Mouse (Mus musculus) neural tube, embryonic 13.5 days (tissue): Measurements from ENCODE around the gene Gla. TPM values are rescaled to one million over a fixed set of nuclear protein-coding genes. Genes with fewer than 3 reads are reported as not detected.
"Not testable (repeated sequence)": the region's sequence is repeated elsewhere in the genome, so short reads cannot be mapped to it uniquely, and the experiment has no call there.

ENCODE experiments used
- ATAC-seq: fragments of 200-750 bp; cut with Nextera tagmentation; 2 replicates; pipeline ENCODE4 v1.8.0; 2017; ENCODE audit warnings: low read depth, mild to moderate bottlenecking, moderate TSS enrichment, moderate library complexity
- H3K27ac ChIP-seq: fragments of 300-500 bp; sonication (generic); replicated peaks from 2 replicates; pipeline ENCODE4 v1.5.1; 2015; ENCODE audit warnings: moderate library complexity, mild to moderate bottlenecking, inconsistent platforms
- H3K27me3 ChIP-seq: fragments of 300-500 bp; sonication (generic); 2 replicates; pipeline ENCODE4 v1.6.1; 2015; ENCODE audit warnings: mild to moderate bottlenecking, inconsistent platforms
- H3K36me3 ChIP-seq: fragments of 300-500 bp; sonication (generic); 2 replicates; pipeline ENCODE4 v1.6.1; 2015; ENCODE audit warnings: mild to moderate bottlenecking, inconsistent platforms
- H3K4me1 ChIP-seq: fragments of 300-500 bp; sonication (generic); replicated peaks from 2 replicates; pipeline ENCODE4 v1.6.1; 2015; ENCODE audit warnings: inconsistent platforms
- H3K4me2 ChIP-seq: fragments of 300-500 bp; sonication (generic); 2 replicates; pipeline ENCODE4 v1.6.1; 2015; ENCODE audit warnings: inconsistent platforms, mild to moderate bottlenecking, moderate library complexity
- H3K4me3 ChIP-seq: fragments of 300-500 bp; sonication (generic); 2 replicates; pipeline ENCODE4 v1.5.1; 2015; ENCODE audit warnings: mild to moderate bottlenecking, inconsistent platforms
- H3K9ac ChIP-seq: fragments of 300-500 bp; sonication (generic); 2 replicates; pipeline ENCODE4 v1.6.1; 2015; ENCODE audit warnings: moderate library complexity, mild to moderate bottlenecking, inconsistent platforms
- H3K9me3 ChIP-seq: fragments of 300-500 bp; sonication (generic); 2 replicates; pipeline ENCODE4 v1.6.1; 2016; ENCODE audit warnings: inconsistent platforms
- WGBS: fragments of 180-500 bp; shearing (Covaris S2); methylation state at CpG from one replicate; pipeline ENCODE4 v1.1.7; 2015; 5-methylcytosine and 5-hydroxymethylcytosine counted together
- polyA plus RNA-seq: library from polyadenylated mRNA; unstranded; fragments of >200 nt; fragmentation: Nextera tagmentation; extraction: Ambion mirVana; gene quantifications from 2 replicates; pipeline ENCODE4 v1.2.1, GENCODE M21; 2015

The Gla gene
- polyA plus RNA-seq, 1 experiment from 2014 or later: 4.2 TPM

- no peaks in the 10 kb centered on the region for H3K9me3 ChIP-seq
- no peak overlapping the region for H3K9ac ChIP-seq
- no peaks in the 10 kb centered on the region for H3K27me3 ChIP-seq
- H3K4me2 ChIP-seq: no peak overlapping the region
- H3K36me3 ChIP-seq: no peaks in the 10 kb centered on the region
- no peak for ATAC-seq
- H3K4me1 ChIP-seq: no peaks in the 10 kb centered on the region
- H3K27ac ChIP-seq: no peak overlapping the region
- H3K4me3 ChIP-seq: no peak overlapping the region
- WGBS: 87% methylated on average over 4 of the region's 4 CpGs
Observed at GRCm38 (mm10) chrX:134547330-134547729, 53.6 kb downstream of the Gla start.

- Histone ChIP-seq H3K27me3 (no peaks in the 10 kb centered on the region), H3K4me1 (no peaks in the 10 kb centered on the region; the same call in 1 of the 2 replicates), H3K27ac (0 out of 2 replicates have a peak overlapping the region, but pooled peaks have one; percentile 54), H3K9ac (peak overlapping the region; percentile 58), H3K36me3 (no peaks in the 10 kb centered on the region), H3K9me3 (no peaks in the 10 kb centered on the region), H3K4me3 (peak overlapping the region; percentile 50), H3K4me2 (peak overlapping the region; percentile 67)
- WGBS: 21% methylated on average over 6 of the region's 6 CpGs
- peak; percentile 20; the same call in 1 of the 2 replicates for ATAC-seq
Observed at GRCm38 (mm10) chrX:134541955-134542308, 59.0 kb downstream of the Gla start.

- ATAC-seq: peak; percentile 92
- no peaks in the 10 kb centered on the region; the same call in 1 of the 2 replicates for H3K4me1 ChIP-seq
- H3K4me2 ChIP-seq: peak within 1 kb of the TSS; percentile 67
- H3K9ac ChIP-seq: peak within 1 kb of the TSS; percentile 70
- H3K27me3 ChIP-seq: no peaks in the 10 kb centered on the region
- WGBS: 20% methylated on average over 43 of the region's 61 CpGs
- H3K27ac ChIP-seq: 0 out of 2 replicates have a peak within 1 kb of the TSS, but pooled peaks have one; percentile 54
- H3K9me3 ChIP-seq: no peaks in the 10 kb centered on the region
- peak within 1 kb of the TSS; percentile 50 for H3K4me3 ChIP-seq
- H3K36me3 ChIP-seq: no peaks in the 10 kb centered on the region
Observed at GRCm38 (mm10) chrX:134541145-134541954, 59.6 kb downstream of the Gla start, which contains the start of gene Timm8a1. Gene Timm8a1, minus strand, starts transcription at chrX:134541865.

- H3K27me3 ChIP-seq: no peaks in the 10 kb centered on the region
- H3K4me1 ChIP-seq: no peaks in the 10 kb centered on the region; the same call in 1 of the 2 replicates
- H3K4me3 ChIP-seq: peak overlapping the region; percentile 50
- no peaks in the 10 kb centered on the region for H3K9me3 ChIP-seq
- H3K9ac ChIP-seq: peak overlapping the region; percentile 70
- peak overlapping the region; percentile 67 for H3K4me2 ChIP-seq
- 21% methylated on average over 12 of the region's 12 CpGs for WGBS
- ATAC-seq: no peak
- H3K36me3 ChIP-seq: no peaks in the 10 kb centered on the region
- H3K27ac ChIP-seq: no peak overlapping the region
Observed at GRCm38 (mm10) chrX:134540414-134541135, 60.4 kb downstream of the Gla start.

GRCm38 (mm10) chrX:134539795-134540194 lies 61.1 kb downstream of the Gla start:
- not testable (repeated sequence) for H3K9me3 ChIP-seq, H3K27me3 ChIP-seq, H3K36me3 ChIP-seq, H3K4me1 ChIP-seq, H3K27ac ChIP-seq, H3K4me3 ChIP-seq, ATAC-seq, H3K4me2 ChIP-seq, H3K9ac ChIP-seq
- 87% methylated on average over 10 of the region's 10 CpGs for WGBS

Other genes starting within 250 kb of the Gla start
- gene Drp2, start 196.6 kb downstream of the Gla start, polyA plus RNA-seq: 17.1 and 17.4 TPM in 2 replicates
- gene Taf7l, start 124.6 kb downstream of the Gla start, polyA plus RNA-seq: not detected in 2 replicates
- 48.6 and 51.6 TPM in 2 replicates for gene Timm8a1, start 59.3 kb downstream of the Gla start, polyA plus RNA-seq
- 0.94 and 1.0 TPM in 2 replicates for gene Btk, start 17.6 kb downstream of the Gla start, polyA plus RNA-seq
- 191 and 228 TPM in 2 replicates for gene Rpl36a, start 15.5 kb downstream of the Gla start, polyA plus RNA-seq
- gene Hnrnph2, start 54 bp upstream of the Gla start, polyA plus RNA-seq: 154 and 171 TPM in 2 replicates
- gene Armcx4, start 85.4 kb upstream of the Gla start, polyA plus RNA-seq: 5.6 and 5.7 TPM in 2 replicates
- gene Armcx1, start 116.8 kb upstream of the Gla start, polyA plus RNA-seq: 88.0 and 88.5 TPM in 2 replicates
- 32.5 and 33.8 TPM in 2 replicates for gene Armcx6, start 150.3 kb upstream of the Gla start, polyA plus RNA-seq
- gene Armcx3, start 155.5 kb upstream of the Gla start, polyA plus RNA-seq: 73.3 and 80.0 TPM in 2 replicates
- 86.3 and 87.0 TPM in 2 replicates for gene Armcx2, start 208.1 kb upstream of the Gla start, polyA plus RNA-seq